Mouse (Mus musculus): ENCODE results near the gene Sult2b1.
A peak's percentile ranks its signal among the peaks of the same experiment; 100 is the strongest.

The Sult2b1 gene

DNA sequence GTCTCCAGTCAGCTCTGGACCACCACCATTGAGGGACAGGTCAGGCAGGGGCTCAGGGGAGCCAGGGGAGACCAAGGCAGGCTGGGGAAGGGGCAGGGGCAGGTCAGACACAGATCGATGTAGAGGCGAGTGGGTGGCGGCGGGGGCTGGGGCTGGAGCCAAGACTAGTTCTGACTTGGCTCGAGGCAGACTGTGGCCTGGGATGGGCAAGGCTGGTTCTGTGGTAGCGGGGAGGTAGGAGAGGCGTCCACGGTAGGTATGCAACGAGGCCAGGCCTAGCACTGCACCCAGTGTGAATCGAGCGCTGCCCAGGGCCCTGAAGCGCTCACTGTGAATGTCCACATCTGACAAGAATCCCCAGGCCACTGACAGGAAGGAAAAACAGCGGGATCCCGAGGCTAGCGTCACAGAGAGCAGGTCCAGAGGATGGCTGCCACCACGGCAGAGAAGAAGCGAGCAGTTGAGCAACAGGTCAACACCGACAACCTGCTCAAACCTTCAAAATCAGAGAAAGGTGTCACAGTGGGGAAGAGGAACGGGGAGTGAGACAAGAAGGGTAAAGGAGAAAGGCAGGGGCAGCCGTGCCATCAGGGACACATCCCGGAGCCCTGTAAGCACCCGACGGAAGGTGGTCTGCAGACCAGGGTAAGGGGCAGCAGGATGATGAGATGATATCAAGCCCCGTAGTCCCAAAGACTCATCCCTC lies 73.0 kb downstream of the Sult2b1 start:
- no peak for DNase-seq (ENCODE audit: low read depth, low spot score)

DNA sequence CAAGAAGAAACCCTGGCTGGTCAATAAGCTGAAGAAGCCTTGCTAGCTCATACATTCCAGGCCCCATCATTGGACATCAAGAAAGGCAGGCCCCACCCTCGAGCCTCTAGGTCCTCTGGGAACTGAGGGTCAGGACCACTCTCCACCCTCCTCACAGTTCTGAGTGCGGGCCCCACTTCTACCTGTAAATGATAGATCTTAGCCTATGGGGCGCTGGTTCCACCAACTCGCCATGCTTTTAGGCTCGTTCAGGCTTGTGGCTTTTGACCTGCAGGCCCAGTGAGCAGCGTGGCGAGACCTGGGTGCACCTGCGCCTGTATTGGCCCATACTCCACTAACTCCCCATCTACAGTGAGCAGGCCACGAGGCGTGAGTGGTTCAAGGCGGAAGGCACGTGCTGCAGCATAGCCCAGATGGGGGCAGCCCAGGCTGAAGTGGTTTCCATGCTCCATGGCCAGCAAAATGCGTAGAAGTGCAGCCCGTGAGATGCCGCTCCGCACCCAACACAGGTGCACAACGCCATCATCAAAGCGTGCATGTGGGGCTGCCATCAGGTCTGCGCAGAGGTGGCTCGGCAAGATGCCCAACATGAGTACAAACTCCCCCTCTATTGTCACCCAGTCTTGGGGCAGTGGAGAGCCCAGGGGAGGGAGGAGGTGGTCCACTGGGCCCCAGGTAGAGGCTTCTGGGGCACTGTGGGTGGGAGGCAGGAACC lies 73.8 kb downstream of the Sult2b1 start:
- no peak for DNase-seq (ENCODE audit: low read depth, low spot score)

DNA sequence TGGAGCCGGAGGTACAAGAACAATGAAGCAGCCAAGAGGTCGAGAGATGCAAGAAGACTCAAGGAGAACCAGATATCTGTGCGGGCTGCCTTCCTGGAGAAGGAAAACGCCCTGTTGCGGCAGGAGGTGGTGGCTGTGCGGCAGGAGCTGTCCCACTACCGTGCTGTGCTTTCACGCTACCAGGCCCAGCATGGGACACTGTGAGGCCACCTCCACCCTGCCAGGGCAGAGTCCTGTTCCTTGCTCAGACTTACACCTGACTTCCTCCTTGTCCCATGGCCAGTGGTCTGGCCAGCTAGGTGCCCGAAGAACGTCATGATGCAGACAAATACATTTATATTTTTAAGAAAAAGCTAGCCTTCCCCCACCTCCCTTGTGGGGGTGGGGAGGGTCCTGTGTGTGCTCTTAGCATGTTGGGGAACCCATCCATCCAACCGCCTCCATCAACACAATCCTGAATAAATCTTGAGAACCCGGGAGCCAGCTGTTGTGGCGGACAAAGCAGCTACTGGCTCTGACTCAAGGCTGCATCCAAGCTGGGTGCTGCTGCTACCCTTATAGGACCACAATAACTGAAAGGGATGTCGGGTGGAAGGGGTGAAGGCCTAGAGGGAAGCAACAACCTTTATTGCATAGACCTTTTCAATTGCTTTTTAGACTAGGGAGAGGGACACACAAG lies 74.7 kb downstream of the Sult2b1 start:
- no peak for DNase-seq (ENCODE audit: low read depth, low spot score)

DNA sequence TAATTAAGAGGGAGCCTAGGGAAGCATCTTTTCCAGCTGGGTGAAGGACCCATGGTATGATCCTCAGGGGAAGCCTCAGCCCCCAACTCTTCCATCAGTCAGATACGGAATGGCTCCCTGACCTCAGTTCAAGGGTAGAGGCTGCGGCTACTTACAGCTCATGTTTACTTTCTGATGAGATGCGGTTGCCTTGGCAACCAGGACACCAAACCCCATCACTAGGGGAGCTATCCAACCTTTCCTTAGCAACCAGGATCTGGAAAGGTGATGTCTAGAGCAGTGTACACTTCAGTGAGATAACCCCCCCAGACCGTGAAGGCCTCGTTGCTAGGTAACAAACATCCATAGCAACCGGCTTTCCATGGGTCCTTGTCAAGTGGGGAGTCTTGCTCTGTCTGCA lies 75.4 kb downstream of the Sult2b1 start:
- peak; percentile 77 for DNase-seq (ENCODE audit: low read depth, low spot score)

DNA sequence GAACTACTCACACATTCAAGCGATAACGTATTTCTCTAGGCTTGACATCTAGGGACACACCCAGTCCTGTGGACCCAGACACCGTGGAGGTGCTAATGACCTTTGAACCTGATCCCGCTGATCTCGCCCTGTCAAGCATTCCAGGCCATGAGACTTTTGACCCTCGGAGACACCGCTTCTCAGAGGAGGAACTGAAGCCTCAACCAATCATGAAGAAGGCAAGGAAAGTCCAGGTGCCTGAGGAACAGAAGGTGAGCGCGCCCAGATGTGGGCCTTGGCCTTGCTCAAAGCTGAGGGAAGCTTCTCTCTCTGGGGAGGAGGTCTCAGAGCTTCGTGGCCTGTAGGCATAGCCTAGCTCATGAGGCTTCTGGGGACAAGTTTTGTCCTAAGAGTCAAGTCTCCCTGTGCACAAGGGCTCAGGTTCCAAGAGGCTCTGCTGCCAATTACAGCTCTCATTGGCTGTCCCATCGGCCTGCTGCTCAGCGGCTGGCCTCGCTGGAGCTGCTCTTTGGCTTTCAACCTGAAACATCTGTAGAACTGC lies 76.2 kb downstream of the Sult2b1 start:
- DNase-seq (ENCODE audit: low read depth, low spot score) = no peak

DNA sequence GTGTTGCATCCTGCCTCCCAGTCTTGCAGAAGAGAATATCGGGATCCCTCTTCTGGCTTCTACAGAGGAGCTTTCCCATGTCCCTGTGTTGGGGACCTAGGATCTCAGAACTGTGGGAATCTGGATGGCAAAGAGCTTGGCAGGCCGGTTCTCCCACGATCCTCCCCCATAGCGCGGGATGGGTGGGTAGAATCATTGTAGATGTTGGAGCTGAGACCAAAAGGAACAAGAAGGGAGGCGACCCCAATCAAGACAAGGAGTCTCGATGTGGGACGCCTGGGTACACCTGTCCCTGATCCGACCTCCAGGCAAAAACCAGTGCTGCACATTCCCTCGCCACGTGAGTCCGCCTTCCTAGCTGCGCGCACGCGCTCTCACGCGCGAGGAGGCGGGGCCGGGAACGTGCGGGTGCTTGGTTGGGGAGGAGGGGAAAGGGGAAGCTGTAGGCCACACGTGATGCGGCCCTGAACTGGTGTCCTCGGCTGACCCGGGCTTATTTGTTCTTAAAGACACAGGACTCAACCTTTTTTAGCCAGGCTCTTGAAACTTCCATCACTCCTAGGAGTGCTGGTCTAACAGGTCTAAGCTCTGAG lies 77.0 kb downstream of the Sult2b1 start:
- DNase-seq (ENCODE audit: low read depth, low spot score) = peak; percentile 98

DNA sequence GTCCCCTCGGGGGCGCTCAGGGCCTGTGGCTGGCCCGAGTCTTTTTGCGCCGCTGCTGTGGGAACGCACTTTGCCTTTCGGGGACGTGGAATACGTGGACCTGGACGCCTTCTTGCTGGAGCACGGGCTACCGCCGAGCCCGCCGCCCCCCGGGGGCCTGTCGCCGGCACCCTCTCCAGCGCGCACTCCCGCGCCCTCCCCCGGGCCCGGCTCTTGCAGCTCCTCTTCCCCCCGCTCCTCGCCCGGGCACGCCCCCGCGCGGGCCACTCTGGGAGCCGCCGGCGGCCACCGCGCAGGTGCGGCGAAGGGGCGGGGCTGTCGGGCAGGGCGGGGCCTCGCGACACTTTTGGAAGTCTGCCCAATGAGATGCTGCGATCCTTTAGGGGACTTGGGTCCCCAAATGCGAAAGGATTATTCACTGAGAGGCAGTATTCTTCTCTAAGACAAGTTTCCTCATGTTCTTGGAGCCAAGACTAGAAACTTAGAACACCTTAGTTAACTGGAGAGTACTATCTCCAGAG lies 77.7 kb downstream of the Sult2b1 start:
- DNase-seq (ENCODE audit: low read depth, low spot score) = peak; percentile 92

DNA sequence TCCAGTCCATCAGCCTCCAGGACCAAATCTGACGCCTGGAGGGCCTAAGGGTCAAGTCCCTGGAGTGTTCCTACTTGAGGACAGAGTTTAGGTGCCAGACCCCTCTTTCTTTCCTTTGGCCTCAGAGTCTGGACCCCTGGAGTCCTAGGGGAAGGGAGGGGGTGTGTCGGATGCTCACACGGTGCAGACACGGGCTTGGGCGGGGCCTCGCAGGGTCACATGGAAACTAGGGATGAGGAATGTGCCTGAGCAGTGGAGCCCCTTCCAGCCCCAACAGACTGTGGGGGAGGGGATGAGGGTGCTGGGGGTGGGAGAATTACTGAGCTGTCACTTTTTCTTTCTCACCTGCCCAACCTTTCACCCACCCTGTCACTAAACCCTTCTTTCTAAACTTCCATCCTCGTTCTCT lies 78.6 kb downstream of the Sult2b1 start:
- DNase-seq (ENCODE audit: low read depth, low spot score) = peak; percentile 91

DNA sequence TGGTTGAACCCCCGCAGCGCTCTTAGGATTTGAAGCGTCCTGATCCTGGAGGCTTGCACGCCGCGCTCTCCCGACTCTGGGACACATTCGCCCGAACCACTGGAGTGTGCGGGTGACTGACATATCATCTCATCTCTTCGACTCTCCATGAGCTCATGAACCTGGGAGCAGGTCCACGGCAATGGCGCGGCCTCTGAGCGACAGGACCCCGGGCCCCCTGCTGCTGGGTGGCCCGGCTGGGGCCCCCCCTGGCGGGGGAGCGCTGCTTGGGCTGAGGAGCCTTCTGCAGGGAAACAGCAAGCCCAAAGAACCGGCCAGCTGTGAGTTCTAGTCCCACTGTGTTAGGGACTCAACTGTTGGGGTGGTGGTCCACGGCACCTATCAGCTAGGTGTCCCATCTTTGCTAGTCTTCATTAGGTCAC lies 79.0 kb downstream of the Sult2b1 start:
- no peak for DNase-seq (ENCODE audit: low read depth, low spot score)

DNA sequence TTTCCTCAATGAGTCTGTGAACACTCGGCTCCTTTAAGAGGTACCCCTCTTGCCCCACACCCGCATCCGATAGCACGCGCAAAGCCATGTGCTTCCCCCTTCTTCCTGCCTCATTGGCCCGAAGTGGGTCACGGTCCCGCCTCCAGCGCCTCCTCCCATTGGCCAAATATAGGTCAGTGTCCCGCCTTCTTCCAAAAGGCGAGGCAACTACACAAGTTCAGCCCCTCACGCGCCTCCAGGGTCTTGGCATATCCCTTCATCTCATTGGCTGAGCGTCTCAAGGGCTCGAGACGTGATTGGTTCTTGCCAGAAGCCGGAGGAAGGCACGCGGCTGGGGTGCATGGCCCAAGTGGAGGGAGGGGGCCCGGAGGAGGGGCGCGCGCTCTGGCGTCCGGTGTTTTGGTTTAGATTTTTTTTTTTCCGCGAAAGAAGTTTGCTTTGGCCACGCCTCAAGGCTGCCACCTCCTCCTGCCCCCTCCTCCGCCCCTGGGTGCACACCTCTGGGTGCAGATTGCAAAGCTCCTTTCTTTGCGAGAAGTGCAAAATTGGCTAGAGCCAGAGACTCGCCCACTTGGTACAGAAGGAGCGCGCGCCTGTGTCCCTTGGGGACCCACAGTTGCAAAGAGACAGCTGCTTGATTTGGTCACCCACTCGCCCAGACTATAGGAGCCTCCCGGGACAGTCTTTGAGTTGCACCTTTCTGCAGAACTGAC lies 79.6 kb downstream of the Sult2b1 start, which contains the start of gene Dbp:
Dbp (plus strand) TSS at position 359 of the 713 bp plus-strand sequence.
- peak; percentile 100 for DNase-seq (ENCODE audit: low read depth, low spot score)

DNA sequence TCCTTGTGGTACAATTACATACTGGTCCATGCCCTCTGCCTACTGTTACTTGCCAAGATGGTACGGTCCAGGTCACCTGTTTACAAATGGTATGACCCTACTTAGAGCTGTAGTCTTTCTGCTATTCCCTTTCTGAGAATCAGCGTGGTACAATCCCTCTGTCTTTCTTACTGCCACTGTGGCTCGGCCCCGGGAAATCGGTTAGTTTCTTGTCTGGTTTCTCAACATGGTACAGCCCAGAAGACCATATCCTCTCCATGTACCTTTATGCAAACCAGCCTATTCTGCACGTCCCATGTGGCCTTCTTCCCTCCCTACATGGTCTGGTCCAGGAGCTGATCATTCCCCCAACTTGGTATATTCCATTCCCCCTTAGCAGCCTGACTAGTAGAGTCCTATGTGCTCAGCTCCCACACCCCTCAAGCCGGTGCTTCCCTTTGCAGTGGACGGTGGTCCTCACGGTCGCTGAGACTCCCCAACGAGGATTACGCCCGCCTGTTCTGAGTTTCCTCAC lies 80.4 kb downstream of the Sult2b1 start:
- peak; percentile 97 for DNase-seq (ENCODE audit: low read depth, low spot score)

DNA sequence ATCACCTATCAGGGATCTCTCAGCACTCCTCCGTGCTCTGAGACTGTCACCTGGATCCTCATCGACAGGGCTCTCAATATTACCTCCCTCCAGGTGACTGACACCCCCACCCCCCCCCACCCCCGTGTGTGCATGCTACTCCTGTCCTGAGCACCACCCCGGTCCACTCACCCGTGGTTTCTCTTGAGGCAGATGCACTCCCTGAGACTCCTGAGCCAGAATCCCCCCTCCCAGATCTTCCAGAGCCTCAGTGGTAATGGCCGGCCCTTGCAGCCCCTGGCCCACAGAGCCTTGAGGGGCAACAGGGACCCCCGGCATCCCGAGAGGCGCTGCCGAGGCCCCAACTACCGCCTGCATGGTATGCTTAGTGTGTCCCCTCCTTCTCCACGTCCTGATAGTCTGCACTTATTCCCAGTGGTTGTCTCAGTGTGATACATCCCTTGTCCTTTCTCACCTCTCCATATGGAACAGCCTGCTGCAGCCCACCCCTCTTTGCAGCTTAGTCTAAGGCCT lies 80.9 kb downstream of the Sult2b1 start:
- DNase-seq (ENCODE audit: low read depth, low spot score) = no peak

DNA sequence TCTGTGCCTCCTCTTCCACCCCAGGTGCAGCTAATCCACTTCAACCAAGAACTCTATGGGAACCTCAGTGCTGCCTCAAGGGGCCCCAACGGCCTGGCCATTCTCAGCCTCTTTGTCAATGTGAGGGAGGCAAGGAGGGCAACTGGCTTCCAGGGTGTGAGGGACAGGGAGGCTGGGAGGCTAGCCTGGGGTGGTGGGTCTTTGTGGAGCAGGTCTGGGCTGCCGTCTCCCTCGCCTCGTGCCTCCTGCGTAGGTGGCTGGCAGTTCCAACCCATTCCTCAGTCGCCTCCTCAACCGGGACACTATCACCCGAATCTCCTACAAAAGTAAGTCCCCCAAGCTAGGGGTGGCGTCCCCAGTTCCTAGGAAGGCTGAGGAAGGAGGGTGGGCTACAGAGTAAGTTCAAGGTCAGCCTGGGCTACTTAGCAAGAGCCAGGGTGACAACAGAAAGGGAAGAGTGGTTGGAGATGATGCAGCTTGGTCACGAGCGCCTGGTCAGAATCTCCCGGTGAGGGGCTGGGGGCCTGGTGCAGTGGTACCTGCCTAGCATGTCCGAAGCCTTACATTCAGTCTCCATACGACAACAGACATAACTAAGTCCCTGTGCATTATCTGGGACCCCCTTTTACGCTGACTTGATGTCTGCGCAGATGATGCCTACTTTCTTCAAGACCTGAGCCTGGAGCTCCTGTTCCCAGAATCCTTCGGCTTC lies 81.5 kb downstream of the Sult2b1 start:
- no peak for DNase-seq (ENCODE audit: low read depth, low spot score)

DNA sequence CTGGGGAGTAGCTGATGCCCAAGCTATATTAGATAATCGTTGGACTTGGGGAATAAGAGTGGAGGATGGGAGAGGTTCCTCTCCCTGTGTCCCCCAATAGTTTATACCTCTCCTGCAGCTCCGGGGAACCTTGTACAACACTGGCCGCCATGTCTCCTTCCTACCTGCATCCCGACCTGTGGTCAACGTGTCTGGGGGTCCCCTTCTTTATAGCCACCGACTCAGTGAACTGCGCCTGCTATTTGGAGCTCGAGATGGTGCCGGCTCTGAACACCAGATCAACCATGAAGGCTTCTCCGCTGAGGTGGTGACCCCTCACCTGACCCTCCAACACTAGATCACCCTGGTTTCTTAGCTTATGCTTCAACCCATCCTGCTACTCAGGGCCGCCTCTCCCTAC lies 82.2 kb downstream of the Sult2b1 start:
- no peak for DNase-seq (ENCODE audit: low read depth, low spot score)

DNA sequence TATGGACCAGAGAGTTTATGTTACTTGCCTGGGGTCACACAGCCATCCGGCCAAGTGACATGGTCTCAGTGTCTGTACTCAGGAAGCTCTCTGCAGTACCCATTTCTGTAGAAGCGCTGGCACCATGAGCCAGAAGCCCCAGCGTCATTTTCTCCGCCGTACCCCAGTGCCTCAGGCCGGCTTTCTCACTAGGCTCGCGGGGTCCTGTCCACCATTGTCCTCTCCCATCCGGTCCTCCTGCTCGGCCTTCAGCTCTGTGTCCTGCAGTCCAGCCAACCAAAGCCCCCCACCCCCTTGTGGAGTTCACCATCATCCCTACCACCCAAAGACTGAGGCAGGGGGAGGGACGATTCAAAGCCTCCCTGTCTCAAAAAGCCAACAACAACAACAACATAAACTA lies 82.9 kb downstream of the Sult2b1 start:
- DNase-seq (ENCODE audit: low read depth, low spot score) = no peak

DNA sequence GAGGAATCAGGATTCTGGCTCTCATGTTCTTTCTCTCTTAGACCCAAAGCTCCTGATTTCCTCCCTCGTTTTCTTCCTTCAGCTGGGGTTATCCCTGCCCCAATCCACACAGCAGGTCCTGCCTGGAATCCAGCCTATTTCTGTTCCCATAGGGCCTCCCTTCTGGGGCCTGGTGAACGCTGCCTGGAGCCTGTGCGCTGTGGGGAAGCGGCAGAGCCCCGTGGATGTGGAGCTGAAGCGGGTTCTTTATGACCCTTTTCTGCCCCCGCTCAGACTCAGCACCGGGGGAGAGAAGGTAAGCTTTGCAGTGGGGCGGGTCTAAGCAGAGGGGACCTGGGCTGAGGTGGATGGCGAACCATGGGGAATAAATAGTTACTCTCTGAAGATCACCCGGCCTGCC lies 83.4 kb downstream of the Sult2b1 start:
- DNase-seq (ENCODE audit: low read depth, low spot score) = no peak

DNA sequence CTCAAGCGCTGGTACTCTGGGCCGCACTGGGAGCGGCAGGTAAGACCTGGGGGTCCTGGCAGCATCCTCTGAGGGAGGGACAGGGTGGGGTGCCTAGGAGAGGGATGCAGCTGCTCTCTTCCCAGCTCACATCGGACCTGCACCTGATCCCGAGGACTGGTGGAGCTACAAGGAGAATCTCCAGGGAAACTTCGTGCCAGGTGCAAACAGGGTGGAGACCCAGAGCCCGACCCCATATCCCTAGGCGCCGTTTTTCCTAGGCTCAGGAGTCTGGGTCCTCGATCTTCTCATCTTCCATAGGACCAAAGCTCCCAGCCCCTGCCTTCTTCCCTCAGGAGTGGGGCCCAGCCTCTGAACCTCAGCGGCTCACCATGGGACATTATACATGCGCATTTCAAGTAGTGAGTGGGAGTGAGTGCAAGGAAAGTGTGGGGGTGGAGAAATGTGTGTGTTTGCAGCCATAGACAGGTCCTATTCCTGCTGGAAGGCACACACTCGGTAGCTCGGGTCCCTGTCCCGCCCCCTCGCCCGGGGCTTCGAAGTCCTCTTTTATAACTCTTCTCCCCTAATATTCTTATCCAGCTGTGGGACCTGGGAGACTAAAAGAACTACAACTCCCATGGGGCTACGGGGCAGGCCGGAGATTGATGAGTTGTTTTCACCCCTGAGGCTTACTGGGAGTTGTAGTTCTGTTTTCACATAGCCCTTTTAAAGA lies 84.0 kb downstream of the Sult2b1 start:
- peak; percentile 94 for DNase-seq (ENCODE audit: low read depth, low spot score)

DNA sequence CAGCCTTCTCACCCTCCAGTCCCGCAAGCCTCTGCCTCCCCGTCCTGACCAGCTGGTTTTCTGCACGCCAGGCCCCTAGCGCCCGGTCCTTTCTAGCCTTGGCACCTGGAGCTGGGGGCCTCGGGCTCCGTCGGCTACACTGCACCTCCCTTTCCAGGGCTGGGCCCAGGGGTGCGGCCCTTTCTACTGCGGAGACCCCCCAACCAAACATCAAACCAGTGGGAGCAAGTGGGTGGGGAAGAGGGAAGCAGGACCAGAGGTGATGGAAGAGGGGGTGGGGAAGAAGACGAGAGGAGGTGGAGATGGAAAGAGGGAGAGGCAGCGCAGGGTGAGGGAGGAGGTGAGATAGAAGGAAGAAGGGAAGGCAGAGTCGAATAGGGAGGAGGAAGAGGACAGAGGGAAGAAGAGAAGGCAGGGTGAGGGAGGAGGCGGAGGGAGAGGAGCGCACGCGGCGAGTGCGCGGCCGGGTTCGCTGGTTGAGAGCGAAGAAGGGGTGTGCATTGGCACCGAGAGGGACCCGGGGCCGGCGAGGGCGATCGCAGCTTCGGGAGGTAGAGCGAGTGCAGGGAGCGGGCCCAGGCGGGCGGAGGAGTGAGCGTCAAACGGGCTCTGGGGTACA lies 84.8 kb downstream of the Sult2b1 start, which contains the start of gene Car11:
Car11 (plus strand) TSS at position 321 of the 619 bp plus-strand sequence.
- DNase-seq (ENCODE audit: low read depth, low spot score) = peak; percentile 78

DNA sequence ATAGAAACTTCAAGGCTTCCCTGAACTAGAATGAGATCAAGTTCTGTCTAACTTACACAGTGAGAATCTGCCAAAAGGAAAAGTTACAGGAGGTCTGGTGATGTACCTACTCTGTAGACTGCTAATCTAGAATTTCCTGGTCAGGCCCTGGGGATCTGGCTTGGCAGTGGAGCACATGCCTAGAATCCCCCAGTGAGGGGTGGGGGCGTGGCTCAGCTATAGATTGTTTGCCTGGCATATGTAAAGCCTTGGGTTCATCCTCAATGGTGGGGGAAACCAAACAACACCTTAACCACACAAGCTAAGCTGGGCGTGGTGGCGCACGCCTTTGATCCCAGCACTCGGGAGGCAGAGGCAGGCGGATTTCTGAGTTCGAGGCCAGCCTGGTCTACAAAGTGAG lies 86.6 kb downstream of the Sult2b1 start:
- DNase-seq (ENCODE audit: low read depth, low spot score) = no peak
